8 mouse cellular contexts compared by ENCODE assay signal in genomic region chr2:84650464-84651195, GRCm38 (mm10). TPM values are rescaled to one million over a fixed set of nuclear protein-coding genes. Genes with fewer than 3 reads are reported as not detected.
DNase-seq lines count a peak whose midpoint lies in the region; ATAC-seq and TF ChIP-seq lines count a peak whose summit lies in the region.

Gene Ctnnd1 (minus strand): TSS chr2:84650765.

- under 1% methylated on average over 15 of the region's 15 CpGs for WGBS in forebrain, embryonic 12.5 days
- WGBS in heart, embryonic 16.5 days: under 1% methylated on average over 15 of the region's 15 CpGs
- 0% methylated on average over 15 of the region's 15 CpGs for WGBS in liver, embryonic 14.5 days (ENCODE audit: insufficient replicate concordance)
- under 1% methylated on average over 15 of the region's 15 CpGs for WGBS in neural tube, embryonic 13.5 days

- H3K27me3 ChIP-seq in G1E (ENCODE audit: insufficient read depth, low read length): no peaks in the 10 kb centered on the region
- no peaks in the 10 kb centered on the region for H3K27me3 ChIP-seq in forebrain, embryonic 12.5 days
- H3K27me3 ChIP-seq in heart, embryonic 16.5 days (ENCODE audit: control insufficient read depth, insufficient read depth, low read length): no peaks in the 10 kb centered on the region
- H3K27me3 ChIP-seq in liver, embryonic 14.5 days (ENCODE audit: control insufficient read depth, insufficient read depth, low read length): no peaks in the 10 kb centered on the region
- H3K27me3 ChIP-seq in neural tube, embryonic 13.5 days: no peaks in the 10 kb centered on the region

- H3K36me3 ChIP-seq in G1E (replicated peaks): peaks cover 11% of the 10 kb centered on the region
- H3K36me3 ChIP-seq in forebrain, embryonic 12.5 days (replicated peaks): no peaks in the 10 kb centered on the region
- H3K36me3 ChIP-seq in heart, embryonic 16.5 days (ENCODE audit: control insufficient read depth, insufficient read depth): no peaks in the 10 kb centered on the region
- H3K36me3 ChIP-seq in liver, embryonic 14.5 days (replicated peaks; ENCODE audit: control insufficient read depth, insufficient read depth, low read depth): no peaks in the 10 kb centered on the region
- H3K36me3 ChIP-seq in neural tube, embryonic 13.5 days: no peaks in the 10 kb centered on the region

- peak; percentile 90 for DNase-seq in G1E (ENCODE audit: low spot score)
- peak; percentile 87 to 94 for DNase-seq in kidney, postnatal 36 days
- DNase-seq in liver, embryonic 14.5 days (ENCODE audit: low read depth in 3 of 3, low spot score in 3 of 3): peak; percentile 67 to 81 (median 70)
- DNase-seq in urinary bladder, postnatal 25 days (ENCODE audit: low spot score): peak; percentile 53

- ATAC-seq in G1E (ENCODE audit: extremely low read depth, insufficient number of reproducible peaks, low FRiP score, poor library complexity, severe bottlenecking): peak; percentile 98
- peak; percentile 100 for ATAC-seq in cerebellum, adult (ENCODE audit: insufficient number of reproducible peaks, low FRiP score, low TSS enrichment)
- ATAC-seq in forebrain, embryonic 12.5 days (ENCODE audit: low FRiP score): peak; percentile 98
- ATAC-seq in heart, embryonic 16.5 days (replicated peaks; ENCODE audit: extremely low read depth, insufficient read depth, low FRiP score): peak; percentile 97
- peak; percentile 84 for ATAC-seq in liver, embryonic 14.5 days (ENCODE audit: insufficient read depth)
- ATAC-seq in neural tube, embryonic 13.5 days (ENCODE audit: low read depth): peak; percentile 94

- H3K4me2 ChIP-seq in forebrain, embryonic 12.5 days: peak within 1 kb of the TSS; percentile 80
- peak within 1 kb of the TSS; percentile 85 for H3K4me2 ChIP-seq in heart, embryonic 16.5 days (ENCODE audit: low read depth, low read length)
- peak within 1 kb of the TSS; percentile 80 for H3K4me2 ChIP-seq in liver, embryonic 14.5 days (ENCODE audit: low read depth)
- H3K4me2 ChIP-seq in neural tube, embryonic 13.5 days: peak within 1 kb of the TSS; percentile 73

- H3K4me3 ChIP-seq in G1E (ENCODE audit: low read depth, low read length): peak within 1 kb of the TSS; percentile 73
- peak within 1 kb of the TSS; percentile 65 for H3K4me3 ChIP-seq in forebrain, embryonic 12.5 days (replicated peaks)
- H3K4me3 ChIP-seq in heart, embryonic 16.5 days (ENCODE audit: low read length): peak within 1 kb of the TSS; percentile 80
- H3K4me3 ChIP-seq in liver, embryonic 14.5 days (ENCODE audit: insufficient read depth in 1 of 2, low read depth in 2 of 2, low read length in 2 of 2): peak within 1 kb of the TSS; percentile 84 to 100
- peak within 1 kb of the TSS; percentile 65 for H3K4me3 ChIP-seq in neural tube, embryonic 13.5 days

- TF ChIP-seq EP300 in liver, embryonic 14.5 days (IDR thresholded peaks at IDR 0.05; ENCODE audit: low read depth): no peak

- H3K9ac ChIP-seq in forebrain, embryonic 12.5 days: peak within 1 kb of the TSS; percentile 80
- H3K9ac ChIP-seq in heart, embryonic 16.5 days (ENCODE audit: low read length): peak within 1 kb of the TSS; percentile 91
- H3K9ac ChIP-seq in liver, embryonic 14.5 days (replicated peaks): peak within 1 kb of the TSS; percentile 94
- peak within 1 kb of the TSS; percentile 88 for H3K9ac ChIP-seq in neural tube, embryonic 13.5 days

- no peaks in the 10 kb centered on the region for H3K9me3 ChIP-seq in G1E (replicated peaks)
- H3K9me3 ChIP-seq in forebrain, embryonic 12.5 days: no peaks in the 10 kb centered on the region
- H3K9me3 ChIP-seq in heart, embryonic 16.5 days (replicated peaks; ENCODE audit: control insufficient read depth, low read length): no peaks in the 10 kb centered on the region
- H3K9me3 ChIP-seq in liver, embryonic 14.5 days (ENCODE audit: control insufficient read depth, low read length): no peaks in the 10 kb centered on the region
- H3K9me3 ChIP-seq in neural tube, embryonic 13.5 days: no peaks in the 10 kb centered on the region

- no peak for TF ChIP-seq CTCF in G1E (IDR thresholded peaks at IDR 0.05; ENCODE audit: low read depth, low read length)
- TF ChIP-seq CTCF in liver, embryonic 14.5 days (IDR thresholded peaks at IDR 0.05; ENCODE audit: low read depth): no peak

- peak within 1 kb of the TSS; percentile 94 for H3K27ac ChIP-seq in forebrain, embryonic 12.5 days
- H3K27ac ChIP-seq in heart, embryonic 16.5 days (ENCODE audit: low read length): peak within 1 kb of the TSS; percentile 99
- peak within 1 kb of the TSS; percentile 79 for H3K27ac ChIP-seq in liver, embryonic 14.5 days
- peak within 1 kb of the TSS; percentile 94 for H3K27ac ChIP-seq in neural tube, embryonic 13.5 days (replicated peaks)

- H3K4me1 ChIP-seq in G1E (ENCODE audit: insufficient read depth, low read depth, low read length): peaks cover 20% of the 10 kb centered on the region
- peaks cover 18% of the 10 kb centered on the region for H3K4me1 ChIP-seq in forebrain, embryonic 12.5 days
- peaks cover 15% of the 10 kb centered on the region for H3K4me1 ChIP-seq in heart, embryonic 16.5 days (ENCODE audit: control insufficient read depth, insufficient read depth, low read length)
- peaks cover 6 to 8% of the 10 kb centered on the region in 2 experiments; a peak in 1 of 4 replicates for H3K4me1 ChIP-seq in liver, embryonic 14.5 days (replicated peaks; ENCODE audit: control insufficient read depth in 2 of 2, insufficient read depth in 2 of 2, low read length in 1 of 2)
- peaks cover 31% of the 10 kb centered on the region for H3K4me1 ChIP-seq in neural tube, embryonic 13.5 days (replicated peaks)

RNA-seq across cellular contexts. Expression of gene Ctnnd1, which starts in this region (rescaled TPM):
- 67.8 and 83.0 TPM in 2 replicates for total RNA-seq in G1E (2014; fragmentation: Nextera tagmentation)
- total RNA-seq in G1E (2017): 25.3 and 29.8 TPM in 2 replicates
- 9.6 and 13.8 TPM in 2 replicates for polyA plus RNA-seq in G1E (2012)
- 52.6 and 53.6 TPM in 2 replicates for polyA plus RNA-seq in forebrain, embryonic 12.5 days (2016; fragmentation: Nextera tagmentation; extraction: Ambion mirVana)
- polyA plus RNA-seq in heart, embryonic 16.5 days (2015; fragmentation: Nextera tagmentation; extraction: Ambion mirVana): 58.7 and 66.3 TPM in 2 replicates
- polyA plus RNA-seq in liver, embryonic 14.5 days (2012; rRNA removed): 14.6 and 16.0 TPM in 2 replicates
- 8.5 and 9.8 TPM in 2 replicates for polyA plus RNA-seq in liver, embryonic 14.5 days (2014; fragmentation: Nextera tagmentation; extraction: Ambion mirVana)
- 40.2 and 46.9 TPM in 2 replicates for polyA plus RNA-seq in neural tube, embryonic 13.5 days (2015; fragmentation: Nextera tagmentation; extraction: Ambion mirVana)

Comparison
In these comparisons a context has a peak if more than half of its experiments do, and no peak if none do; other contexts are left out.
1. Peak in every context shown above with its lines: DNase-seq, ATAC-seq, H3K4me3 ChIP-seq and H3K27ac ChIP-seq.